Comparison of ENCODE assay signal across 7 mouse cellular contexts in the genomic region with DNA sequence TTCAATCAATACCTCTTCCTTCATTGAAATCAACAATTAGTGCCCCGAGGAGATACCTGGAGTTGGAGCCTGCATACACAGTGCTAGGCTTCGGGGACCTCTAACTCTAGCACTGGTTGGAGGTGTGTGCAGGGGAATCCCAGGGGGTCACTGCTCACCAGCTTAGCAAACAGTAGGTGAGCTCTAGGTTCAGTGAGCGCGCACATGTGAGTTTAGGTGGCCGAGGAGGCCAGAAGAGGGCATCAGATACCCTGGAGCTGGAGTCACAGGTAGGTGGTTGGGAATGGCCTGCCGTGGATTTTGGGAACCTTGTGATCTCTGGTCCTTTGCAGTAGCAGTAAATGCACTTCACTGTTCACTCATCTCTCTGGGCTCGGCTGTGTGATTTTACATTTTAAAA. TPM values are rescaled to one million over a fixed set of nuclear protein-coding genes. Genes with fewer than 3 reads are reported as not detected.
DNase-seq lines count a peak whose midpoint lies in the region; ATAC-seq and TF ChIP-seq lines count a peak whose summit lies in the region.

No protein-coding gene starts in this region.

- no peak overlapping the region for H3ac ChIP-seq in myocyte (ENCODE audit: control insufficient read depth, insufficient read length)

- H3K4me3 ChIP-seq in midbrain, embryonic 12.5 days = no peak overlapping the region
- H3K4me3 ChIP-seq in midbrain, embryonic 16.5 days (ENCODE audit: low read depth, low read length) = no peak overlapping the region
- H3K4me3 ChIP-seq in myocyte = peak overlapping the region; percentile 61

- H3K79me2 ChIP-seq in myocyte (ENCODE audit: control insufficient read depth, insufficient read depth) = peaks cover 64% of the 10 kb centered on the region

- H3K9ac ChIP-seq in midbrain, embryonic 12.5 days (replicated peaks) = no peak overlapping the region
- H3K9ac ChIP-seq in midbrain, embryonic 16.5 days (ENCODE audit: low read depth, low read length) = no peak overlapping the region

- no peak overlapping the region for H3K27ac ChIP-seq in midbrain, embryonic 12.5 days (replicated peaks)
- no peak overlapping the region for H3K27ac ChIP-seq in midbrain, embryonic 16.5 days (ENCODE audit: low read length)

- TF ChIP-seq POLR2A in myocyte (IDR thresholded peaks at IDR 0.05; ENCODE audit: insufficient read length, low read depth) = no peak

- 0 out of 2 replicates have a peak, but pooled peaks cover 4% of the 10 kb centered on the region for H3K36me3 ChIP-seq in midbrain, embryonic 12.5 days
- no peaks in the 10 kb centered on the region for H3K36me3 ChIP-seq in midbrain, embryonic 16.5 days (ENCODE audit: control insufficient read depth, insufficient read depth, low read length)
- H3K36me3 ChIP-seq in myocyte (ENCODE audit: control insufficient read depth, insufficient read depth) = no peaks in the 10 kb centered on the region

- 86% methylated on average over 7 of the region's 7 CpGs for WGBS in midbrain, embryonic 12.5 days
- WGBS in midbrain, embryonic 16.5 days = 86% methylated on average over 7 of the region's 7 CpGs

- peaks cover 21% of the 10 kb centered on the region for H3K4me1 ChIP-seq in midbrain, embryonic 12.5 days
- peaks cover 21% of the 10 kb centered on the region for H3K4me1 ChIP-seq in midbrain, embryonic 16.5 days (ENCODE audit: control insufficient read depth, insufficient read depth, low read length)

- H3K9me3 ChIP-seq in midbrain, embryonic 12.5 days = no peaks in the 10 kb centered on the region
- H3K9me3 ChIP-seq in midbrain, embryonic 16.5 days (replicated peaks; ENCODE audit: control insufficient read depth, low read length, poor library complexity, severe bottlenecking) = no peaks in the 10 kb centered on the region

- ATAC-seq in midbrain, embryonic 12.5 days (ENCODE audit: low FRiP score, low read depth) = no peak
- ATAC-seq in midbrain, embryonic 16.5 days = no peak

- peak; percentile 10 to 14 for DNase-seq in cerebellum, postnatal 36 days
- DNase-seq in kidney, adult 9 months = peak; percentile 38
- no peak for DNase-seq in MN1 (ENCODE audit: low spot score)
- no peak for DNase-seq in natural killer cell, adult 2 months (ENCODE audit: low spot score in 2 of 2)

- H3K4me2 ChIP-seq in midbrain, embryonic 12.5 days (replicated peaks) = peak overlapping the region; percentile 71
- no peak overlapping the region for H3K4me2 ChIP-seq in midbrain, embryonic 16.5 days (ENCODE audit: low read length)
- peak overlapping the region; percentile 63 for H3K4me2 ChIP-seq in myocyte (ENCODE audit: low read depth)

- no peaks in the 10 kb centered on the region for H3K27me3 ChIP-seq in midbrain, embryonic 12.5 days
- no peaks in the 10 kb centered on the region for H3K27me3 ChIP-seq in midbrain, embryonic 16.5 days (ENCODE audit: control insufficient read depth, insufficient read depth, low read depth, low read length)
- no peaks in the 10 kb centered on the region for H3K27me3 ChIP-seq in myocyte (ENCODE audit: control insufficient read depth, insufficient read depth, insufficient read length)

TF ChIP-seq in myocyte, 11 proteins besides CTCF, POLR2A, EP300 and RAD21:
- TF ChIP-seq TCF3 (IDR thresholded peaks at IDR 0.05; ENCODE audit: insufficient read length, low read depth) (no peak), TCF12 (IDR thresholded peaks at IDR 0.05; ENCODE audit: insufficient read depth, poor library complexity, severe bottlenecking) (no peak), USF1 (IDR thresholded peaks at IDR 0.05; ENCODE audit: low read depth) (no peak), MYOG (IDR thresholded peaks at IDR 0.05; ENCODE audit: control insufficient read depth in 1 of 3, insufficient read depth in 1 of 3, insufficient read length in 2 of 3, low read depth in 2 of 3) (no peak), SRF (IDR thresholded peaks at IDR 0.05; ENCODE audit: control insufficient read depth, insufficient read length, low read depth) (no peak), E2F4 (IDR thresholded peaks at IDR 0.05; ENCODE audit: insufficient read depth) (no peak), REST (IDR thresholded peaks at IDR 0.05; ENCODE audit: insufficient read depth, insufficient read length) (no peak), MYOD1 (IDR thresholded peaks at IDR 0.05; ENCODE audit: control insufficient read depth in 1 of 3, insufficient read length in 2 of 3, low read depth in 2 of 3) (no peak), MAX (IDR thresholded peaks at IDR 0.05; ENCODE audit: low read depth) (no peak), POLR2AphosphoS2 (IDR thresholded peaks at IDR 0.05; ENCODE audit: insufficient read length, low read depth) (no peak), CEBPB (IDR thresholded peaks at IDR 0.05; ENCODE audit: insufficient read depth, poor library complexity, severe bottlenecking) (no peak)

RNA-seq across cellular contexts. Expression of a gene that starts 37.3 kb away (rescaled TPM):
- polyA plus RNA-seq in midbrain, embryonic 12.5 days (2016; fragmentation: Nextera tagmentation; extraction: Ambion mirVana) = 47.8 and 52.2 TPM in 2 replicates
- 28.5 and 35.2 TPM in 2 replicates for polyA plus RNA-seq in midbrain, embryonic 16.5 days (2015; fragmentation: Nextera tagmentation; extraction: Ambion mirVana)
- polyA plus RNA-seq in myocyte (2012; fragmentation: generic; extraction: Trizol) = 22.6 TPM

Comparison
In these comparisons a context has a peak if more than half of its experiments do, and no peak if none do; other contexts are left out.
1. DNase-seq: peak in cerebellum, postnatal 36 days (2 of 2) and kidney, adult 9 months (single experiment); none in MN1 (single experiment) and natural killer cell, adult 2 months (0 of 2).